In genomic region chr17:58773595-58773994, GRCm38 (mm10) we compare ENCODE assay signal across 12 mouse cellular contexts.
"Had no signal": no experiment of that assay in that cellular context is flagged by ENCODE, and none has a peak within 500 bp of the region (broad histone marks: within the 10 kb centered on the region; RNA-seq: fewer than 3 reads in every experiment).

No protein-coding gene starts in this region.

- H3K4me2 ChIP-seq: limb, embryonic 15.5 days; liver, embryonic 12.5 days; lung, embryonic 14.5 days; midbrain, embryonic 11.5 days; midbrain, embryonic 15.5 days; neural tube, embryonic 12.5 days had no signal

- DNase-seq: kidney, postnatal 25 days; layer of hippocampus, adult 9-11 months; layer of hippocampus, postnatal 36 days; lung, embryonic 14.5 days; lung, postnatal 10 days; lung, postnatal 4 days; thymus, postnatal 36 days had no signal

- H3K27ac ChIP-seq: limb, embryonic 15.5 days; liver, embryonic 12.5 days; midbrain, embryonic 15.5 days; neural tube, embryonic 12.5 days had no signal

- H3K36me3 ChIP-seq: limb, embryonic 15.5 days; liver, embryonic 12.5 days; midbrain, embryonic 15.5 days; neural tube, embryonic 12.5 days had no signal

- ATAC-seq: liver, embryonic 12.5 days; midbrain, embryonic 15.5 days had no signal

- H3K9me3 ChIP-seq: limb, embryonic 15.5 days; liver, embryonic 12.5 days; midbrain, embryonic 15.5 days; neural tube, embryonic 12.5 days had no signal

- H3K27me3 ChIP-seq: limb, embryonic 15.5 days; liver, embryonic 12.5 days; midbrain, embryonic 15.5 days; neural tube, embryonic 12.5 days had no signal

- H3K4me3 ChIP-seq: limb, embryonic 15.5 days; liver, embryonic 12.5 days; midbrain, embryonic 15.5 days; neural tube, embryonic 12.5 days had no signal

- H3K4me1 ChIP-seq: limb, embryonic 15.5 days; liver, embryonic 12.5 days; midbrain, embryonic 15.5 days; neural tube, embryonic 12.5 days had no signal

- H3K9ac ChIP-seq: limb, embryonic 15.5 days; liver, embryonic 12.5 days; lung, embryonic 14.5 days; midbrain, embryonic 15.5 days; neural tube, embryonic 12.5 days had no signal
